In genomic region chr9:103225464-103225863, GRCm38 (mm10) we compare ENCODE assay signal across 10 mouse cellular contexts. TPM values are rescaled to one million over a fixed set of nuclear protein-coding genes. Genes with fewer than 3 reads are reported as not detected.
DNase-seq lines count a peak whose midpoint lies in the region; ATAC-seq and TF ChIP-seq lines count a peak whose summit lies in the region.
"Had no signal": no experiment of that assay in that cellular context is flagged by ENCODE, and none has a peak within 500 bp of the region (broad histone marks: within the 10 kb centered on the region; RNA-seq: fewer than 3 reads in every experiment).

No protein-coding gene starts in this region.

- no peak overlapping the region for H3K4me3 ChIP-seq in forebrain, embryonic 14.5 days (ENCODE audit: low read depth, low read length)
- no peak overlapping the region for H3K4me3 ChIP-seq in forebrain, embryonic 11.5 days (ENCODE audit: low read depth, low read length)
- H3K4me3 ChIP-seq in cortical plate, adult 2 months (ENCODE audit: insufficient read depth, low read length): no peak overlapping the region
- H3K4me3 ChIP-seq in hindbrain, embryonic 16.5 days (ENCODE audit: low read length): no peak overlapping the region
- H3K4me3 ChIP-seq in forebrain, embryonic 12.5 days (replicated peaks): no peak overlapping the region
- H3K4me3 ChIP-seq: midbrain, embryonic 12.5 days had no signal

- H3K27ac ChIP-seq in forebrain, embryonic 14.5 days (ENCODE audit: low read depth, low read length): no peak overlapping the region
- no peak overlapping the region for H3K27ac ChIP-seq in forebrain, embryonic 11.5 days (ENCODE audit: low read depth, low read length)
- H3K27ac ChIP-seq in cortical plate, adult 2 months (ENCODE audit: insufficient read depth, low read length): no peak overlapping the region
- H3K27ac ChIP-seq in hindbrain, embryonic 16.5 days (ENCODE audit: low read depth, low read length): no peak overlapping the region
- H3K27ac ChIP-seq in forebrain, embryonic 12.5 days: no peak overlapping the region
- H3K27ac ChIP-seq: midbrain, embryonic 12.5 days had no signal

- ATAC-seq in forebrain, embryonic 14.5 days: no peak
- ATAC-seq in forebrain, embryonic 11.5 days (replicated peaks; ENCODE audit: low FRiP score): no peak
- no peak for ATAC-seq in cerebellum, adult (ENCODE audit: insufficient number of reproducible peaks, low FRiP score, low TSS enrichment)
- no peak for ATAC-seq in hindbrain, embryonic 16.5 days
- ATAC-seq in forebrain, embryonic 12.5 days (ENCODE audit: low FRiP score): no peak
- ATAC-seq: Patski had no signal

- no peaks in the 10 kb centered on the region for H3K36me3 ChIP-seq in forebrain, embryonic 14.5 days (ENCODE audit: control insufficient read depth, insufficient read depth, low read length)
- H3K36me3 ChIP-seq in forebrain, embryonic 11.5 days (ENCODE audit: control insufficient read depth, insufficient read depth, low read length): no peaks in the 10 kb centered on the region
- no peaks in the 10 kb centered on the region for H3K36me3 ChIP-seq in hindbrain, embryonic 16.5 days (ENCODE audit: control insufficient read depth, insufficient read depth, low read length)
- no peaks in the 10 kb centered on the region for H3K36me3 ChIP-seq in forebrain, embryonic 12.5 days (replicated peaks)
- H3K36me3 ChIP-seq: midbrain, embryonic 12.5 days had no signal

- peaks cover 4% of the 10 kb centered on the region; the same call in 1 of the 2 replicates for H3K4me1 ChIP-seq in forebrain, embryonic 14.5 days (ENCODE audit: control insufficient read depth, insufficient read depth, low read length)
- no peaks in the 10 kb centered on the region for H3K4me1 ChIP-seq in forebrain, embryonic 11.5 days (replicated peaks; ENCODE audit: control insufficient read depth, insufficient read depth, low read length)
- no peaks in the 10 kb centered on the region for H3K4me1 ChIP-seq in cortical plate, adult 2 months (ENCODE audit: control insufficient read depth, insufficient read depth, low read length)
- H3K4me1 ChIP-seq in hindbrain, embryonic 16.5 days (ENCODE audit: control insufficient read depth, insufficient read depth, low read depth, low read length): peaks cover 3% of the 10 kb centered on the region
- peaks cover 1% of the 10 kb centered on the region for H3K4me1 ChIP-seq in forebrain, embryonic 12.5 days

- peak; percentile 8 for DNase-seq in forebrain, embryonic 14.5 days (ENCODE audit: low spot score)
- no peak for DNase-seq in forebrain, embryonic 11.5 days (ENCODE audit: low spot score)
- DNase-seq in A20 (ENCODE audit: low read depth, low spot score): peak; percentile 63
- peak; percentile 37 for DNase-seq in lung, postnatal 25 days (ENCODE audit: low spot score)

- no peaks in the 10 kb centered on the region for H3K9me3 ChIP-seq in forebrain, embryonic 14.5 days (replicated peaks; ENCODE audit: control insufficient read depth, low read length)
- H3K9me3 ChIP-seq in forebrain, embryonic 11.5 days (ENCODE audit: control insufficient read depth, low read length): no peaks in the 10 kb centered on the region
- no peaks in the 10 kb centered on the region for H3K9me3 ChIP-seq in hindbrain, embryonic 16.5 days (ENCODE audit: control insufficient read depth, low read length)
- no peaks in the 10 kb centered on the region for H3K9me3 ChIP-seq in forebrain, embryonic 12.5 days
- H3K9me3 ChIP-seq: midbrain, embryonic 12.5 days had no signal

- no peak overlapping the region for H3K4me2 ChIP-seq in forebrain, embryonic 14.5 days (ENCODE audit: low read length)
- no peak overlapping the region for H3K4me2 ChIP-seq in forebrain, embryonic 11.5 days (ENCODE audit: low read depth, low read length, severe bottlenecking)
- H3K4me2 ChIP-seq in hindbrain, embryonic 16.5 days (ENCODE audit: low read length): no peak overlapping the region
- no peak overlapping the region for H3K4me2 ChIP-seq in forebrain, embryonic 12.5 days
- H3K4me2 ChIP-seq: midbrain, embryonic 12.5 days had no signal

- 70% methylated on average over 3 of the region's 3 CpGs for WGBS in forebrain, embryonic 14.5 days
- WGBS in forebrain, embryonic 11.5 days: 72% methylated on average over 3 of the region's 3 CpGs
- 61% methylated on average over 3 of the region's 3 CpGs for WGBS in hindbrain, embryonic 16.5 days
- 64% methylated on average over 3 of the region's 3 CpGs for WGBS in forebrain, embryonic 12.5 days

- no peak for TF ChIP-seq POLR2A in cortical plate, adult 2 months (IDR thresholded peaks at IDR 0.05; ENCODE audit: extremely low read depth, insufficient read depth, low read length)

- no peaks in the 10 kb centered on the region for H3K27me3 ChIP-seq in forebrain, embryonic 14.5 days (replicated peaks; ENCODE audit: control insufficient read depth, insufficient read depth, low read length)
- no peaks in the 10 kb centered on the region for H3K27me3 ChIP-seq in forebrain, embryonic 11.5 days (ENCODE audit: control insufficient read depth, insufficient read depth, low read length)
- H3K27me3 ChIP-seq in hindbrain, embryonic 16.5 days (replicated peaks; ENCODE audit: control insufficient read depth, insufficient read depth, low read length): no peaks in the 10 kb centered on the region
- no peaks in the 10 kb centered on the region for H3K27me3 ChIP-seq in forebrain, embryonic 12.5 days
- H3K27me3 ChIP-seq: midbrain, embryonic 12.5 days had no signal

- H3K9ac ChIP-seq in forebrain, embryonic 14.5 days (ENCODE audit: low read length): no peak overlapping the region
- H3K9ac ChIP-seq in forebrain, embryonic 11.5 days (ENCODE audit: low read length): no peak overlapping the region
- no peak overlapping the region for H3K9ac ChIP-seq in hindbrain, embryonic 16.5 days (ENCODE audit: low read depth, low read length)
- H3K9ac ChIP-seq in forebrain, embryonic 12.5 days: no peak overlapping the region
- H3K9ac ChIP-seq: midbrain, embryonic 12.5 days had no signal

- TF ChIP-seq CTCF in cortical plate, adult 2 months (IDR thresholded peaks at IDR 0.05; ENCODE audit: extremely low read depth, insufficient read depth, low read length): peak; percentile 37; the same call in 1 of the 2 replicates

RNA-seq across cellular contexts. Expression of gene Gm20425, which starts 4.6 kb away (rescaled TPM):
- polyA plus RNA-seq in forebrain, embryonic 14.5 days (2014; fragmentation: Nextera tagmentation; extraction: Ambion mirVana): 0.63 and 2.7 TPM in 2 replicates
- 3.0 TPM in 1 of 2 replicates, not detected in the other for polyA plus RNA-seq in forebrain, embryonic 11.5 days (2014; fragmentation: Nextera tagmentation; extraction: Ambion mirVana)
- polyA plus RNA-seq in cortical plate, adult 2 months (2012; rRNA removed): not detected in 2 replicates
- polyA plus RNA-seq in hindbrain, embryonic 16.5 days (2015; fragmentation: Nextera tagmentation; extraction: Ambion mirVana): not detected in 2 replicates
- polyA plus RNA-seq in forebrain, embryonic 12.5 days (2016; fragmentation: Nextera tagmentation; extraction: Ambion mirVana): 3.3 and 4.5 TPM in 2 replicates
- polyA plus RNA-seq: Patski had no signal

RNA-seq across cellular contexts. Expression of gene Trf, which starts 4.8 kb away (rescaled TPM):
- polyA plus RNA-seq in forebrain, embryonic 14.5 days (2014; fragmentation: Nextera tagmentation; extraction: Ambion mirVana): 30.0 and 41.3 TPM in 2 replicates
- 11.6 and 15.6 TPM in 2 replicates for polyA plus RNA-seq in forebrain, embryonic 11.5 days (2014; fragmentation: Nextera tagmentation; extraction: Ambion mirVana)
- polyA plus RNA-seq in cortical plate, adult 2 months (2012; rRNA removed): 328 and 428 TPM in 2 replicates
- 40.0 and 41.2 TPM in 2 replicates for polyA plus RNA-seq in hindbrain, embryonic 16.5 days (2015; fragmentation: Nextera tagmentation; extraction: Ambion mirVana)
- 12.9 and 13.2 TPM in 2 replicates for polyA plus RNA-seq in forebrain, embryonic 12.5 days (2016; fragmentation: Nextera tagmentation; extraction: Ambion mirVana)
- polyA plus RNA-seq: Patski had no signal

RNA-seq across cellular contexts. Expression of gene Srprb, which starts 23.5 kb away (rescaled TPM):
- 55.8 and 61.7 TPM in 2 replicates for polyA plus RNA-seq in forebrain, embryonic 14.5 days (2014; fragmentation: Nextera tagmentation; extraction: Ambion mirVana)
- polyA plus RNA-seq in forebrain, embryonic 11.5 days (2014; fragmentation: Nextera tagmentation; extraction: Ambion mirVana): 59.4 and 66.6 TPM in 2 replicates
- 32.2 and 35.3 TPM in 2 replicates for polyA plus RNA-seq in cortical plate, adult 2 months (2012; rRNA removed)
- 63.8 and 67.7 TPM in 2 replicates for polyA plus RNA-seq in hindbrain, embryonic 16.5 days (2015; fragmentation: Nextera tagmentation; extraction: Ambion mirVana)
- polyA plus RNA-seq in forebrain, embryonic 12.5 days (2016; fragmentation: Nextera tagmentation; extraction: Ambion mirVana): 50.3 and 50.9 TPM in 2 replicates
